Mouse (Mus musculus) spleen, postnatal 14 days (tissue): ENCODE data around the gene Aqp6.

ENCODE experiments used
- DNase-seq, 2 experiments: peaks; one replicate each; pipeline ENCODE4 v3.0.0; 2021 to 2022; ENCODE audit warnings: low spot score in 2 of 2

The Aqp6 gene

DNA sequence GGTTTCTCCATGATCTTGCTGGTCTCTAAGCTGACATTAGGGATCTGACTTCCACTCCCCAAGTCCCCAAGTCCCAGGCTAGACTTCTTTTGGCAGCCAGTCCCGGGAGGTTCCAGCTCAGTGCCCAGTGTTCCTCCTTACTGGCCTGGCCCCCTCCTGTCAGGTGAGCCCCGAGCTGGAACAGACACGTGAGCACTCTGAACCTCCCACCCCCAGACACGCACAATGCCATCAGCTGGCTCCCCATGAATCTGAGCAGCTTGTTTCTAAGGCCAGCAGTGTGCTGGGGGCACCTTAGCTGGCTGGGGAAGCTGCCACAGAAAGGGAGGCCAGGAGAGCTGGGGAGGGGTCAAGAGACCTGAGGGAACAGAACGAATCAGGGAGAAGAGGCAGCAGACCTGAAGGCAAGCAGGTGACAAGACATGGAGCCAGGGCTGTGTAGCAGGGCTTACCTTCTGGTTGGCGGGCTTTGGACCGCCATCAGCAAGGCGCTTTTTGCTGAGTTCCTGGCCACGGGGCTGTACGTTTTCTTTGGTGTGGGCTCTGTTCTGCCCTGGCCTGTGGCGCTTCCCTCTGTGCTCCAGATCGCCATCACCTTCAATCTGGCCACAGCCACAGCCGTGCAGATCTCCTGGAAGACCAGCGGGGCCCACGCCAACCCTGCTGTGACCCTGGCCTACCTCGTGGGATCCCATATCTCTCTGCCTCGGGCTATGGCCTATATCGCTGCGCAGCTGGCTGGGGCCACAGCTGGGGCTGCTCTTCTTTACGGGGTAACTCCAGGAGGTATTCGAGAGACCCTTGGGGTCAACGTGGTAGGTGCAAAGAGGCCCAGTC lies at the start of gene Aqp6:
Gene Aqp6 (plus strand): TSS at position 415 of the 837 bp plus-strand sequence.
- no peak for DNase-seq

DNA sequence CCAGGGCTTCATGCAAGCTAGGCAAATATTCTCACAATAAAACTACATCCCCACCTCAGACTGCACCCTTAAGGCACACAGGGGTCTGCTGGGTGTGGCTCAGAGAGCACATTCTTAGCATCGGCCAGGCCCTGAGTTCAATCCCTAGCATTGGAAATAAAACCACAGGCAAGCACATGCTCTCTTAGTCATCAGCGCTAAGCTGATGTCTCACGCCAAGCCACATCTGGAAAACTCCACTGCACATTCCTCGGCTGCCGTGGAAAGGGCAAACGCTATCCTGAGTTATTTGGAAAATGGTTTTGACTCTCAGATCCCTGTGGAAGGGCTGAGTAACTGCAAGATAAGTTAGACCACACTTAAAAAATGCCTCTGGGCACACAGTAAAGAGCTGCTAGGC lies 47.4 kb upstream of the Aqp6 start:
- DNase-seq: no peak

DNA sequence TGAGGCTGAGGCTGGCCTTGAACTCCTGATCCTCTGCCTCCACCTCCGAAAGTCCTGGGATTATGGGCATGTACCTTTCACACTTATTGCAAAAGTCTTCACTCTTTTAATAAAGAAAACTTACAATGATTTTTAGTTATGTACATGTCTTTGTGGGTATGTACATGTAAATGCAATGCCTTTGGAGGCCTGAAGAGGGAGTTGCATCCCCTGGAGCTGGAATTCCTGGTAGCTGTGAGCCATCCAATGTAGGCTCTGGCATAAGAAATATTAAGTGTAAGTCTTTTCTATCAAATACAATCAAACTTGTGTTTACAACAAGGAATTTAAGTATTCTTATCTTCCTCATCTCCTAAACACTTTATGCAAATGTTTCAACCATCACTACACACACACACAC lies 42.3 kb upstream of the Aqp6 start:
- DNase-seq: no peak

DNA sequence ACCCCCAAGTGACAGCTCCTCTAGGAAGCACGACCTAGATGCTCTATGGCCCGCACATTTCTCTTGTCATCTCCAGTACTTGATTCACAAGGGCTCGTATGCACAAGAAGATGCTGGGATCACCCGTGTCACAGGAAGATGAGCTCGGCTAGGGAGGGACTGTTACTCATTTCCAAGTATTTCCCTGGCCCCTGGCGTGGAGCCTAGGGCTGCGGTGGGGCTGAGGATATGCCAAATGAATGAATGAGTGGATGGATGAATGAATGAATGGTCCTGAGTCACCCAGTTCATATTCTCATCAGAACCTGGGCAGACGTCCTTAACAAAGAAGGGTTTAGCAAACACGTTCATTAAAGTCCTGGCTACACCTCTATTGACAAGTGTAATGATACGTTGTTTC lies 41.0 kb upstream of the Aqp6 start:
- DNase-seq: no peak

DNA sequence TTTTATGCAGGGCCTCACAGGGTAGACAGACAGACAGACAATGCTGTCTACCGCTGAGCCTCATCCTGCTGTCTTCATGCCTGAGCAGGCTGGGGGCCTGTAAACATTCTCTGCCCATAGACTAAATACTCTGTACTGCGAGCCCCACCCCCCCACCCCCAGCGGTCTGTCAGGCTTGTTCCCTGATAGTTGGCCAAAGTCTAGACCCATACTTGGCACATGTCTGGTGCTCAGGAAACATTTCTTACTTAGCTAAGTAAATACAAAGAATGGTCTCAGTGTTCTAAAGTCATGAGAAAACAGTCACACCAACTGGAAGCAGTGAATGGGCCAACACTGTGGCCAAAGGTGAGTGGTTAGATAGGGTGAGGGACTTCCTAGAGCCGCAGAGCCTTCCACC lies 33.8 kb upstream of the Aqp6 start:
- no peak for DNase-seq

DNA sequence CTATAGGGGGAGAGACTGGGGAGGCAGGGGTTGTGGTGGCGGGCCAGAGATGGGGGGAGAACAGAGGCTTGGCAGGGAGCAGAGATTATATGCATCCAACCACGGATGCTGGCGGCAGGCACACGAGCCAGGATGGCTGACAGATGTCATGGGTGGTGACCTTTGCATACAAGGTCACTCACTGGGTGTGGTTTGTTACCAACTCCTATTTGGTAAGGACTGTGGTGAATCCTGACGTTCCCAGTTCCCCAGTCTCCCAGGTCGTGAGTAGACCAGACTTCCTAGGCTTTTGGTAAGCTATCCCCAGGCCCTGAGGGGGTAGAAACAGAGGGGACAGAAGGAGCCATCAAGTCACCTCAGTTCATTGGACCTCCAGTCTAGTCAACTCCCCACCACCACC lies 32.5 kb upstream of the Aqp6 start:
- DNase-seq: no peak

DNA sequence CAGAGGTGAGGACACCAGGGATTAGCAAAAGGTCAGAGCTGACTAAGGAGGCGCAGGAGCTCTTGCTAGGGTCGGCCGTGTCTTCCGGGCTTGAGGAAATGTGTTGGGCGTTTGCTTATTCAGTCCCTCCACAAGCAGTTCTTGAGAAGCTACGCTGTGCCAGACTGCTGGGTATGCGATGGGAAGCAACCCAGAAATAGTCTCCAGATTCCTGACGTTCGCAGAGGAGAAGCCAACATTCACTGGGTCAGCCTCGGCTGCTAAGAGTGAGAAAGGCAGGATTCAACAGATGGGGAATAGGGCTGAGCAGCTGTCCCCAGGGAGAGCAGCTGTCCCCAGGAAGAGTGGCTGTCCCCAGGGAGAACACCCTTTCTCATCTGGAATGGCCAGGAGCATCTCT lies 32.1 kb upstream of the Aqp6 start:
- no peak for DNase-seq

DNA sequence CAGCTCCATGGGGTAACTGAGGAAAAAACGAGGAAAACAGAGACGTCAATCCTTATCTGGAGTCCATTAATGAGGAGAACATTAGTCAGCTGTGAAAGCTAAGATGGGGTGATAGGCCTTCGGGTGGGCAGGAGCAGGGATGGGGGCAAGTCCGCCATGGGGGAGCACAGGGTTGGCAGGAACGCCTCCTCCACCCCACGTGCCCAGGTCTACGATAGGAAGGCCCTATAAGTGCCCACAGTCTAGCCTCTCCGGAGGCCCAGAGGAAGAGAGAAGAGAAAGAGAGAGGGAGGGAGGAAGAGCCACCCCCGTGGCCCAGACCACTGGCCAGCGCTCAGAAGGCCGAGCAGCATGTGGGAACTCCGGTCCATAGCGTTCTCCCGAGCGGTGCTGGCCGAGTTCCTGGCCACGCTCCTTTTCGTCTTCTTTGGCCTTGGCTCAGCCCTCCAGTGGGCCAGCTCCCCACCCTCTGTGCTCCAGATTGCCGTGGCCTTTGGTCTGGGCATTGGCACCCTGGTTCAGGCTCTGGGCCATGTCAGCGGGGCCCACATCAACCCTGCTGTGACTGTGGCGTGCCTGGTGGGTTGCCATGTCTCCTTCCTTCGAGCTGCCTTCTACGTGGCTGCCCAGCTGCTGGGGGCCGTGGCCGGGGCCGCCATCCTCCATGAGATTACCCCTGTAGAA lies 22.3 kb upstream of the Aqp6 start, which contains the start of gene Aqp2:
Gene Aqp2 (plus strand): TSS at position 254 of the 684 bp plus-strand sequence.
- DNase-seq: no peak

DNA sequence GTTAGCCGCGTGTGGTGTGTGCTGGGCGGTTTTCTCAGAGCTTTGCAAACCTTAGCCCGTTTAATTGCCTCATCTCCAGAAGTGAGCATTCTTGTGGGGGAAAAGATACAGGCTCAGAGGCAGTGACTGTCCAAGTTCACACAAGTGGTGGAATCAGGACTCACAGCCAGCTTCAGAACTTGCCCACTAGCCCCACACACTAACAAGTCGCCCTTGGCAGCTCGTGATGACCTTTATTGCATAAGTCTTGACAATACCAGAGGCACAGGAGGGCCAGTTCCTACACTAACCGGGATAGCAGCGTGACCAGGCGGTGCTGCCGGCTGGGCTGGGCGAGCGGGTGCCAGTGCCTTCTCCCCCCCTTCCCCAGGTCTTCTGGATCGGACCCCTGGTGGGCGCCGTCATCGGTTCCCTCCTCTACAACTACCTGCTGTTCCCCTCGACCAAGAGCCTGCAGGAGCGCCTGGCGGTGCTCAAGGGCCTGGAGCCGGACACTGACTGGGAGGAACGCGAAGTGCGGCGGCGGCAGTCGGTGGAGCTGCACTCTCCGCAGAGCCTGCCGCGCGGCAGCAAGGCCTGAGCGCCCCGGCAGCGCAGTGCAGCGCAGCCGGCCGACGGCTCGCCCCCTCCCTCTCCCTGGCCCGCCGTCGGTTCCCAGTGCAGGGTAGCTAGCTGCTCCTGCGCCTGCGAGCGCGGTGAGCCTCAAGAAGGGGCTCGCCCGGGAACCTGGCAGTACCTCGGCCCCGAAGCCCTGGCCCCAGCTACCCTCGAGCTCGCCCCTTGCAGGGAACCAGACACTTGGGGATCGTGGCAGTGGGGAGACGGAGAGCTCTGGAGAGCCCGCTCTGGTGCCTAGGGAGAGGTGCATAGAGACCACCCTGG lies 17.5 kb upstream of the Aqp6 start:
- no peak for DNase-seq

DNA sequence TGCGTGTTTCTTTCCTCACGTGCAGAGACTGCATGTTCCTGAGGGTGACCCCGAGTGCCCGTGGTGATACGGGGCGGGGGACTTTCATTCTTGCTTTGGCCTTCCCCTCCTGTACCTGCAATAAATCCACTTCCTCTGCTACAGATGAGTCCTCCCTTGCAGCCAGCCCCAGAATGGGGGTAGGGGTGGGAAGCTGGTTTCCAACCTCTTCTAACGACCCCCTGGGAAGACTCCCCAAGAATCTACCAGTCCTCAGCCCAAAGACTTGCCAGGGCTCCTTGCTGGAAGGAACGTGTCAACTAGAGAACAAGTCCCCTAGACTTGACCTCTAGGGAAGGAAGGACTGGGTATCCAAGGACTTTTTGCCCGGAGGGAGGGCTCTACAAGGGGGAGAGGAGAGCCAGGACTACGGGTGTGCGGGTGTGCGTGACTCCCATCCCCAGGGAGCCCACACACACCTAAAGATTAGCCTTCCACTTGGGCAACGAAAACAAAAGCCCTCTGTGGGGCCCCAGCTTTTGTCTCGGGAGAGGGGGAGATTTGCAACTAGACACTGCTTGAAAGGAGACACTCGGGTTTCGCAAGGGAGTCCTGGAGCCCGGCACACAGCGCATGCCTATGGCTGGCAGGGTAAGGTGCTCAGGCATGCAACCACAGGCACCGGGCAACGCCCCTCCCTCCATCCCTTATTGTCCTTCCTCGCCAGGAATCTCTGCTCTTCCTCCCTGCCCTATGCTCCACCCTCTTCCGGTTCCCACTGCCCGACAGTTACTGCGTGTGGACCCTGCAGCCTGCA lies 16.6 kb upstream of the Aqp6 start:
- no peak for DNase-seq

DNA sequence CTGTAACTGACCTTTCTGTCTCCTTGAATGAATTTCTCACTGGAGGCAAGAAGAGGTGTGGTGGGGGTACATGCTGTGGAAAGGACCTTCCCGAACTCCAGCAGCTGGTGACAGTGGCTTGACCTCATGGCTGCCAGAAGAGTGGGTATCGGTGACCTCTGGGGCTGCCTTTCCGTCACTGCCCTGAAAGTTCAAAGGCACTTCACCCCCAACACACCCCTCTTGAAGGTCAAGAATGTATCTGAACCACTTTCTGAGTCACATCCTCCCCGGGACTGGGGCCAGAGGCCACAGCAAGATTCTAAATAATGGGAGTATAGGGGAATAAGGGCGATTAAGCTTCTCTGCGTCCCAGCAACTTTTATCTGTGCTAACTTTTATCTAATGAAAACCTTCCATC lies 15.5 kb upstream of the Aqp6 start:
- DNase-seq: no peak

DNA sequence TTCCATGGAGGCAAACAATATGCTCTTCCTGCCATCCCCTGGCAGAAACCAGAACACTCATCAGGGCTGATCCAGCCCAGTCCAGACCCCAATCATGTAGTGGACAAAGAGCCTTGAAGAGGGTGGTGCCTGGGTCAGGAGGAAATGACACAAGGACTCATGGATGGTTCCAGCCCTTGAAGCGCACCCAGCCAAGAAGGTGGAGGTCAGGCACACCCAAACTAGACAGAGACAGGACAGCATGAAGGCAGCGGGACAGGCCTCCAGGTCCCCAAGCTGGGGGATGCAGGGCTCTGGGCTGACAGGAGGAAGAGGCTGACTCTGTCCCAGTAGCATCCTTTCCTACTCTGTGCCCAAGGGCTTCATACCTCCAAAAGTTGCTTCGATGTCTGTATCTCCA lies 14.7 kb upstream of the Aqp6 start:
- DNase-seq: no peak

DNA sequence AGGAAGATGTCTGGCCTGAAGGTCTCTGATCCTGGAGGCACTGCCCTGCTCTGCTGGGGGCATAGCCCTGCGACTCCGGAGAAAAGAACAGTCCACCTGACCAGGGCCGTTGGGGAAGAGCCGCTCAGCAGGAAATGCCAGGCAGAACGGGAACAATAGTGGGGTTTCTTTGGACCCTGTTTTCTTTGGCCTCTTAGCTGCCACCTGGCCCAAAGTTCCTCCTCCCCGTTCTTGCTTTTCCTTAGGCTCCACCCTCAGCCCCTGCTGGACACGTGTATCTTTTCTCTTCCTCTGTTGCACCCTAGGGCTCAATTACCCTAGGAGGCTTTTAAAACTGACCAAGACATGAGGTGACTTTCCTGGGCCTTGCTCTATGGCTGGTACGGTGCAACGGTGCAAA lies 12.0 kb upstream of the Aqp6 start:
- no peak for DNase-seq

DNA sequence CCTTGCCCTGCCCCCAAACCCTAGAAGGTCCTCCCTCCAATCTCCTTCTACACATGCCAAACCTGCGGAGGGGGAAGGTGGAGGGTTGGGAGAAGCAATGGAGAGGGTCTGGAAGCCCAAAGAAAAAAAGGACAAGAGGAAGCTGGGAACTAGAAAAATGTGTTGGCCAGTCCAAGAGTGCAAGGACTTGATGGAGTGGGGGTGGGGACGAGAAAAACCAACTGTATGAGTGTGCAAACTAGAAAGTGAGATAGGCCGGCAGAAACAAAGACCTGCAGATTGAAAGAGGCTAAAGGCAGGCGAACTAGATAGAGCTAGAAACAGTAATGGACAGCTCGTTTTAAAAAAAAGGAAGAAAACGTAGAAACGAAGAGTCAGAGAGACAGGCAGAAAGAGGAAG lies 11.5 kb upstream of the Aqp6 start:
- DNase-seq: no peak

DNA sequence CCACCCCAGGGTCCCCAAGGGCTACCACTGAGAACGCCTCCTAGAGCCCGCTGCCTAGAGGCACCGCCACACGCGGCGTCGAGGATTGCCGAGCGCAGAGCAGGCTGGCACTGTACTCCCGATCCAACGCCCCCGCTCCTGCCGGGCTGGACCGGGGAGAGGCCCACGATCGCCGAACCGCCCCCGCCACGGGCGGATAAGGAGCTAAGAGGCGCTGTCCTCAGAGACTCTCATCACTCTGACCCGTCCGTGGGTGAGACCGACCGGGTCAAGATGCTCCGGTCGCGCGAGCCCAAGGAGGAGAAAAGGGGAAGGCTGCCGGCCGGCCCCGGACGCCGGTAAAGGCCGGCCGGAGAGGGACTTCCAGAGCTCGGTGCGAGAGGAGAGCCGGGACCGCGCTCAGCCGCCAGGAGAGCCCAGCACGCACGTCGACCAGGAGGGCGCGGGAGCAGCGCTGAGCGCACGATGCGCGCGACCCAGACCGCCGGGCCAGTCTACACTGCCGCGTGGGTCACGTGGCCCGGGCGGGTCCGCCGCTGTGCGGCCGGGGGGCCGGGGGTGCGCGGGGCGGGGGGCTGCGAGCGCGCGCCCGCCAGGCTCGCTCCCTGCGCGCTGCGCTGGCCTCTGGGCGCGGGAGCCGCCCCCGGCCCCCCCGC lies 10.6 kb upstream of the Aqp6 start, which contains the start of gene Aqp5:
Gene Aqp5 (plus strand): TSS at position 354 of the 656 bp plus-strand sequence.
- DNase-seq: no peak

DNA sequence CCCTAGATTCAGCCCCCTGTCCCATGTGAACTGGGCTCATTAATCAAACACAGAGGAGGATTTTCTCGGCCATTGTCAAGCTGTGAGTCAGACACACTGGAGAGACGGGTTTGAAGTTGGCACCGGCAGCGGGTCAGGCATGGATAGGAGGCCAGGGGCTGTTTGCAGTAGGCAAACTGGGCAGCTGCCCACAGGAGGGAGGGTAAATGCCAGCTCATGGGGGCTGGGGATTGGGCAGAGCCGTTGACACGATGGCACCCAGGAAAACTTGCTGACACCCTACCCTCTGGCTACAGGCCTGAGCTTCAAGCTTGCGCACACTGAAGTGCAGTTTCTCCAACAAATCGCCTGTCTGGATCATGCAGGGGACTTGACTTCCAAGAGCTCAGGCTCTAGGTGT lies 9.0 kb upstream of the Aqp6 start:
- DNase-seq: no peak

DNA sequence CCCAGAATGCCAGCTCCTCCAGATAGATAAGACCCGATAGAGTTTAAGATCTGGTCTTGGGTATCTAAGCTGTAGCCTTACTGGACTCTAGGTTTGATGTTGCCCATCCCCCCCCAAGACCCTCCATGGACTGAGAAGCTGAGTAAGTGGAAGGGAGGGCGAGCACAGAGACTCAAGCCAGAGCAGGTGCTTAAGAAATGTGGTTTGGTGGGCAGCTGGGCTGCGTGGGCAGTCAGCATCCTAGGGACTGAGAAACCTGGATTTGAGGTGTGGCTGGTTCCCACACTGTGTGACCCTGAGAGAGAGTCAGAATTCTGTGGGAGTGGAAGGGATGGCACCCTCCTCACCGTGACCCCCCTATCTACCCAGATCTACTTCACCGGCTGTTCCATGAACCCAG lies 8.3 kb upstream of the Aqp6 start:
- DNase-seq: no peak

DNA sequence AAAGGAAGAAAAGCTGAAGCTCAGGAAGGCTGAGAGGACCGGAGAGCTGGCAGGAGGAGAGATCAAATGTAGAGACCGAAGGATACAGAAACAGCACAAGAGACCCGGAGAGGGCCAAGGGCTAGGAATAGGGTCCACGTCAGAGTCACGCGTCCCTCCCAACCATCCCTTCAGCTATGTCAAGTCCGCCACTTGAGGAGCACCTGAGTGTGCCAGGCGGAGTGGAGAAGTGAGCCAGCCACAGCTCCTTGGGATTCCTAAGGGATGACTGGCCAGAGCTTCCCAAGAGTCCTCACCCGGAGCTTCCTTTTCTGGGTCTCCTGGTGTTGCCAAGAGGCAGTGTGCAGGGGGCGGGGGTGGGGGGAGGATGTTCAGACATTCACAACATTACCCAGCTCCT lies 6.2 kb upstream of the Aqp6 start:
- no peak for DNase-seq

DNA sequence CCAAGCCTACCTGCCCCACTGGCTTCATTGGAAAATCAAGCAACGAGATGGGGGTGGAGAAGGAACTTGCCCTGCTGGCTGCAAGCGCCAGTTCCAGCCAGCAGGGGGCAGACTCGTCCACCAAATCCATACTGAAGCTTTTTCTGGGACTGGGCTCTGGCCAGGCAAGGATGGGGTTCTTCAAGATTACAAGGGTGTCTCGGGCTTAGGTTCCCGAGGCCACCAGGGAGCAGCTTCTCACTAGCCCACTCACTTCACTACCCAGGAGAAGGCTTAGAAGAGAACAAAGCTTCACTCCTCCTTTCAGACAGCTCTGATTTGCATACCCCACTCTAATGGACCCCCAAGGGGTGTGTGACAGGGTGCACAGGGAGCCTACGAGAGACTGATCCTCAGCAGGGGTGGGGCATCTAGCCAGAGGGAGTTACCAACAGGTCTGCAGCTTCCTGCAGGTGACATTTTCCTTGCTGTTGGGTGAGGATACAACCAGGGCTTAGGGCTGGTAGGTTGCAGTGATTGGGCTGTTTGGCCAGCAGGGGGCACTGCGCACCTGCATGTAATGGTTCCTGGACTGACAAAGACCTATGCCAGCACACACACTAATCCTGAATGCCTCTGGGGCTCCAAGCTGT lies 5.0 kb upstream of the Aqp6 start:
- DNase-seq: peak; percentile 47 to 66

DNA sequence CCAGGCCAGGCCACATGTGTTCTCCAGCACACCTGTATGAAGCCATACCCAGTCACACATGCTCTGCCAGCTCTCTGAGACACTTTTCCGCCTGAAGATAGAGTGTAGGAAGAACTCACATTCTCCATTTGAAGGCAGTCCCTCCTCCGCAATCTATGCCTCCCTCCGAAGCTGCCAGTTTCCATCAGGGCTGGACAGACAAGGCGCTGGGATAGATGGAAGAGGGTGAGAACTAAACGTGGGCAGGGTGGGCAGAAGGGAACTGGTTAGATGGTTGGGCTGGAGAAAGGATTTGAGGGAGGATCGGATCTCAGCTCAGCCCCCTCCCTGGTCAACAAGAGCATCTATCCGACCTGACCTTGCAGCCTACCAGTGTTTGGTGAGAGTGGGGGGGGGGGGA lies 4.4 kb upstream of the Aqp6 start:
- no peak for DNase-seq
